Mouse (Mus musculus): Measurements from ENCODE around the gene Tns2. TPM values are rescaled to one million over a fixed set of nuclear protein-coding genes. Genes with fewer than 3 reads are reported as not detected.
"Not testable (repeated sequence)": the region's sequence is repeated elsewhere in the genome, so short reads cannot be mapped to it uniquely, and the experiment has no call there.

Tns2 gene
- polyA plus RNA-seq, 1 experiment from 2014 or later = 22.7 TPM

GRCm38 (mm10) chr15:102150301-102151135, 50.3 kb downstream of the Tns2 start, which contains the start of gene Soat2:
Gene Soat2 (plus strand): TSS chr15:102150526.
- no peak within 1 kb of the TSS for H3K9ac ChIP-seq
- peaks cover 4% of the 10 kb centered on the region; the same call in 1 of the 2 replicates for H3K4me1 ChIP-seq
- peaks cover 7% of the 10 kb centered on the region for H3K27me3 ChIP-seq
- 0 out of 2 replicates have a peak within 1 kb of the TSS, but pooled peaks have one; percentile 7 for H3K27ac ChIP-seq
- no peaks in the 10 kb centered on the region for H3K9me3 ChIP-seq (replicated peaks)
- no peak within 1 kb of the TSS for H3K4me2 ChIP-seq (replicated peaks)
- no peak for ATAC-seq (ENCODE audit: low FRiP score)
- no peak within 1 kb of the TSS for H3K4me3 ChIP-seq
- H3K36me3 ChIP-seq = no peaks in the 10 kb centered on the region
- WGBS = 54% methylated on average over 20 of the region's 20 CpGs

- Histone ChIP-seq H3K9ac (no peak overlapping the region), H3K27ac (no peak overlapping the region)
- 25% methylated on average over 4 of the region's 4 CpGs for WGBS
Observed at GRCm38 (mm10) chr15:102152646-102153045, 52.4 kb downstream of the Tns2 start.

GRCm38 (mm10) chr15:102155006-102155405, 54.8 kb downstream of the Tns2 start:
- ATAC-seq (ENCODE audit: low FRiP score) = not testable (repeated sequence)

More at GRCm38 (mm10) chr15:102152646-102153045, 52.4 kb downstream of the Tns2 start:
- ATAC-seq (ENCODE audit: low FRiP score) = no peak
- no peaks in the 10 kb centered on the region for H3K9me3 ChIP-seq (replicated peaks)
- H3K4me1 ChIP-seq = peaks cover 10% of the 10 kb centered on the region
- H3K36me3 ChIP-seq = no peaks in the 10 kb centered on the region
- no peak overlapping the region for H3K4me3 ChIP-seq
- H3K27me3 ChIP-seq = no peaks in the 10 kb centered on the region
- H3K4me2 ChIP-seq (replicated peaks) = no peak overlapping the region

GRCm38 (mm10) chr15:102156836-102157235, 56.6 kb downstream of the Tns2 start:
- Histone ChIP-seq H3K4me2 (replicated peaks) (0 out of 2 replicates have a peak overlapping the region, but pooled peaks have one; percentile 3), H3K4me1 (peaks cover 5% of the 10 kb centered on the region; the same call in 1 of the 2 replicates), H3K4me3 (no peak overlapping the region), H3K9me3 (replicated peaks) (no peaks in the 10 kb centered on the region), H3K36me3 (no peaks in the 10 kb centered on the region), H3K27me3 (no peaks in the 10 kb centered on the region), H3K27ac (no peak overlapping the region), H3K9ac (no peak overlapping the region)
- 24% methylated on average over 20 of the region's 20 CpGs for WGBS
- no peak for ATAC-seq (ENCODE audit: low FRiP score)

More at GRCm38 (mm10) chr15:102155006-102155405, 54.8 kb downstream of the Tns2 start:
- WGBS = 89% methylated on average over 6 of the region's 6 CpGs
- H3K4me1 ChIP-seq; H3K9me3 ChIP-seq (replicated peaks); H3K9ac ChIP-seq; H3K36me3 ChIP-seq; H3K4me3 ChIP-seq; H3K27me3 ChIP-seq; H3K4me2 ChIP-seq (replicated peaks); H3K27ac ChIP-seq: not testable (repeated sequence)

- Histone ChIP-seq H3K9me3 (replicated peaks) (no peaks in the 10 kb centered on the region), H3K36me3 (no peaks in the 10 kb centered on the region), H3K27me3 (no peaks in the 10 kb centered on the region), H3K4me3 (no peak overlapping the region), H3K27ac (no peak overlapping the region), H3K4me2 (replicated peaks) (no peak overlapping the region), H3K9ac (no peak overlapping the region), H3K4me1 (peaks cover 5% of the 10 kb centered on the region; the same call in 1 of the 2 replicates)
- ATAC-seq (ENCODE audit: low FRiP score) = no peak
- 59% methylated on average over 27 of the region's 27 CpGs for WGBS
Observed at GRCm38 (mm10) chr15:102160415-102161060, 60.3 kb downstream of the Tns2 start.

- Histone ChIP-seq H3K4me2 (replicated peaks) (no peak overlapping the region), H3K4me1 (no peaks in the 10 kb centered on the region), H3K27ac (no peak overlapping the region), H3K27me3 (no peaks in the 10 kb centered on the region), H3K36me3 (no peaks in the 10 kb centered on the region), H3K9me3 (replicated peaks) (no peaks in the 10 kb centered on the region), H3K4me3 (no peak overlapping the region), H3K9ac (no peak overlapping the region)
- no peak for ATAC-seq (ENCODE audit: low FRiP score)
- WGBS = 56% methylated on average over 3 of the region's 3 CpGs
Observed at GRCm38 (mm10) chr15:102163900-102164693, 63.9 kb downstream of the Tns2 start.

- Histone ChIP-seq H3K9ac (no peak overlapping the region), H3K36me3 (no peaks in the 10 kb centered on the region), H3K27ac (no peak overlapping the region), H3K4me1 (no peaks in the 10 kb centered on the region), H3K9me3 (replicated peaks) (no peaks in the 10 kb centered on the region), H3K4me3 (no peak overlapping the region), H3K27me3 (no peaks in the 10 kb centered on the region), H3K4me2 (replicated peaks) (no peak overlapping the region)
- WGBS = 61% methylated on average over 4 of the region's 6 CpGs
- ATAC-seq (ENCODE audit: low FRiP score) = no peak
Observed at GRCm38 (mm10) chr15:102165468-102166100, 65.4 kb downstream of the Tns2 start.

Other genes with a start within 250 kb of the Tns2 start
- gene Krt1, start 249.6 kb upstream of the Tns2 start, polyA plus RNA-seq (2016; fragmentation: Nextera tagmentation; extraction: Ambion mirVana) = 4.2 and 4.4 TPM in 2 replicates
- not detected in 2 replicates for gene Krt77, start 230.7 kb upstream of the Tns2 start, polyA plus RNA-seq (2016; fragmentation: Nextera tagmentation; extraction: Ambion mirVana)
- gene Krt76, start 207.5 kb upstream of the Tns2 start, polyA plus RNA-seq (2016; fragmentation: Nextera tagmentation; extraction: Ambion mirVana) = not detected in 2 replicates
- gene Krt4, start 175.7 kb upstream of the Tns2 start, polyA plus RNA-seq (2016; fragmentation: Nextera tagmentation; extraction: Ambion mirVana) = 0.21 TPM in 1 of 2 replicates, not detected in the other
- not detected in 2 replicates for gene Krt79, start 160.1 kb upstream of the Tns2 start, polyA plus RNA-seq (2016; fragmentation: Nextera tagmentation; extraction: Ambion mirVana)
- gene Krt78, start 146.1 kb upstream of the Tns2 start, polyA plus RNA-seq (2016; fragmentation: Nextera tagmentation; extraction: Ambion mirVana) = not detected in 2 replicates
- gene Krt8, start 95.9 kb upstream of the Tns2 start, polyA plus RNA-seq (2016; fragmentation: Nextera tagmentation; extraction: Ambion mirVana) = 18.2 and 28.2 TPM in 2 replicates
- 19.8 and 30.0 TPM in 2 replicates for gene Krt18, start 72.2 kb upstream of the Tns2 start, polyA plus RNA-seq (2016; fragmentation: Nextera tagmentation; extraction: Ambion mirVana)
- gene Eif4b, start 26.6 kb upstream of the Tns2 start, polyA plus RNA-seq (2016; fragmentation: Nextera tagmentation; extraction: Ambion mirVana) = 94.0 and 97.1 TPM in 2 replicates
- gene Spryd3, start 35.8 kb downstream of the Tns2 start, polyA plus RNA-seq (2016; fragmentation: Nextera tagmentation; extraction: Ambion mirVana) = 28.1 and 29.2 TPM in 2 replicates
- 0.42 TPM in 1 of 2 replicates, not detected in the other for gene Igfbp6, start 43.9 kb downstream of the Tns2 start, polyA plus RNA-seq (2016; fragmentation: Nextera tagmentation; extraction: Ambion mirVana)
- 0.09 TPM in 1 of 2 replicates, not detected in the other for gene Soat2, start 50.1 kb downstream of the Tns2 start, polyA plus RNA-seq (2016; fragmentation: Nextera tagmentation; extraction: Ambion mirVana)
- 111 and 113 TPM in 2 replicates for gene Zfp740, start 102.8 kb downstream of the Tns2 start, polyA plus RNA-seq (2016; fragmentation: Nextera tagmentation; extraction: Ambion mirVana)
- gene Csad, start 104.3 kb downstream of the Tns2 start, polyA plus RNA-seq (2016; fragmentation: Nextera tagmentation; extraction: Ambion mirVana) = 49.3 and 53.5 TPM in 2 replicates
- 1.1 and 2.2 TPM in 2 replicates for gene Itgb7, start 131.5 kb downstream of the Tns2 start, polyA plus RNA-seq (2016; fragmentation: Nextera tagmentation; extraction: Ambion mirVana)
- gene Rarg, start 157.1 kb downstream of the Tns2 start, polyA plus RNA-seq (2016; fragmentation: Nextera tagmentation; extraction: Ambion mirVana) = 42.2 and 45.6 TPM in 2 replicates
- 0.30 and 0.49 TPM in 2 replicates for gene Gm9918, start 170.2 kb downstream of the Tns2 start, polyA plus RNA-seq (2016; fragmentation: Nextera tagmentation; extraction: Ambion mirVana)
- 54.2 and 54.9 TPM in 2 replicates for gene Mfsd5, start 179.0 kb downstream of the Tns2 start, polyA plus RNA-seq (2016; fragmentation: Nextera tagmentation; extraction: Ambion mirVana)
- 26.7 and 27.3 TPM in 2 replicates for gene Espl1, start 195.9 kb downstream of the Tns2 start, polyA plus RNA-seq (2016; fragmentation: Nextera tagmentation; extraction: Ambion mirVana)
- gene Pfdn5, start 225.7 kb downstream of the Tns2 start, polyA plus RNA-seq (2016; fragmentation: Nextera tagmentation; extraction: Ambion mirVana) = 331 and 402 TPM in 2 replicates
- gene Myg1, start 231.3 kb downstream of the Tns2 start, polyA plus RNA-seq (2016; fragmentation: Nextera tagmentation; extraction: Ambion mirVana) = 78.4 and 90.8 TPM in 2 replicates